Mouse (Mus musculus): ENCODE results near the gene P2ry12. TPM values are rescaled to one million over a fixed set of nuclear protein-coding genes. Genes with fewer than 3 reads are reported as not detected.

Gene P2ry12
- under 1 TPM in 1 of 2 experiments, not detected in 1; 0.18 TPM for polyA plus RNA-seq (2017; shearing (Covaris generic))

GRCm38 (mm10) chr3:59262704-59263103, at the start of gene P2ry12:
Gene P2ry12, minus strand, starts transcription at chr3:59262871.

GRCm38 (mm10) chr3:59210727-59211126, 51.9 kb downstream of the P2ry12 start, which contains the start of gene P2ry13:
Gene P2ry13, minus strand, starts transcription at chr3:59210882.

GRCm38 (mm10) chr3:59194938-59195337, 67.7 kb downstream of the P2ry12 start, which contains the start of gene Gpr87:
Gene Gpr87, minus strand, starts transcription at chr3:59195104.

Other genes starting within 250 kb of the P2ry12 start
- 10 to 100 TPM; 49.1 to 52.8 TPM for gene Gpr171, start 161.1 kb downstream of the P2ry12 start, polyA plus RNA-seq (2017; shearing (Covaris generic))
- gene P2ry14, start 109.3 kb downstream of the P2ry12 start, polyA plus RNA-seq (2017; shearing (Covaris generic)): 1 to 10 TPM; 5.0 to 5.3 TPM
- gene Gpr87, start 67.8 kb downstream of the P2ry12 start, polyA plus RNA-seq (2017; shearing (Covaris generic)): not detected
- gene P2ry13, start 52.0 kb downstream of the P2ry12 start, polyA plus RNA-seq (2017; shearing (Covaris generic)): 1 to 10 TPM in 1 of 2 experiments, under 1 TPM in 1; 0.64 to 1.9 TPM
- gene Igsf10, start 81.5 kb upstream of the P2ry12 start, polyA plus RNA-seq (2017; shearing (Covaris generic)): under 1 TPM in 1 of 2 experiments, not detected in 1; 0.04 TPM

Measured in activated CD4-positive, CD25-positive, alpha-beta regulatory T cell (primary cell).